Comparison of ENCODE assay signal across 8 mouse cellular contexts in genomic region chr14:47275417-47275816, GRCm38 (mm10). TPM values are rescaled to one million over a fixed set of nuclear protein-coding genes. Genes with fewer than 3 reads are reported as not detected.
A peak's percentile ranks its signal among the peaks of the same experiment; 100 is the strongest.
DNase-seq lines count a peak whose midpoint lies in the region; ATAC-seq and TF ChIP-seq lines count a peak whose summit lies in the region.

No protein-coding gene starts in this region.

- no peaks in the 10 kb centered on the region for H3K9me3 ChIP-seq in heart, embryonic 11.5 days (replicated peaks; ENCODE audit: control insufficient read depth, low read length)
- no peaks in the 10 kb centered on the region for H3K9me3 ChIP-seq in MEL (replicated peaks; ENCODE audit: insufficient read depth, low read length)
- H3K9me3 ChIP-seq in hindbrain, embryonic 10.5 days, result no peaks in the 10 kb centered on the region
- no peaks in the 10 kb centered on the region for H3K9me3 ChIP-seq in midbrain, embryonic 10.5 days (replicated peaks)

- peak in 2 of 3 experiments; percentile 12 to 16; a peak in 1 of 6 replicates for TF ChIP-seq CTCF in MEL (IDR thresholded peaks at IDR 0.05 in 2 of 3, conservative IDR thresholded peaks at IDR 0.05 in 1 of 3; ENCODE audit: control insufficient read depth in 1 of 3, insufficient read depth in 1 of 3, low read depth in 2 of 3, low read length in 3 of 3, poor library complexity in 1 of 3, severe bottlenecking in 1 of 3)

- TF ChIP-seq RAD21 in MEL (IDR thresholded peaks at IDR 0.05; ENCODE audit: low read depth, low read length), result peak; percentile 13; the same call in 1 of the 2 replicates

- H3K9ac ChIP-seq in heart, embryonic 11.5 days (ENCODE audit: low read depth, low read length), result peak overlapping the region; percentile 94
- H3K9ac ChIP-seq in MEL (ENCODE audit: control insufficient read depth, low read depth, low read length, poor library complexity, severe bottlenecking), result peak overlapping the region; percentile 78

- H3K27ac ChIP-seq in heart, embryonic 11.5 days (ENCODE audit: low read depth, low read length), result no peak overlapping the region
- peak overlapping the region; percentile 76 for H3K27ac ChIP-seq in MEL (ENCODE audit: control insufficient read depth, low read depth, low read length)
- H3K27ac ChIP-seq in hindbrain, embryonic 10.5 days, result peak overlapping the region; percentile 51; the same call in 1 of the 2 replicates
- H3K27ac ChIP-seq in midbrain, embryonic 10.5 days (replicated peaks), result 0 out of 2 replicates have a peak overlapping the region, but pooled peaks have one; percentile 17

- peak overlapping the region; percentile 81 for H3K4me2 ChIP-seq in heart, embryonic 11.5 days

- no peak for ATAC-seq in heart, embryonic 11.5 days (replicated peaks; ENCODE audit: insufficient number of reproducible peaks, low FRiP score, low TSS enrichment)

- H3K4me3 ChIP-seq in heart, embryonic 11.5 days (ENCODE audit: low read depth, low read length), result peak overlapping the region; percentile 90
- peak overlapping the region; percentile 67 to 78 for H3K4me3 ChIP-seq in MEL (ENCODE audit: control insufficient read depth in 1 of 2, insufficient read depth in 1 of 2, low read depth in 2 of 2, low read length in 2 of 2)
- peak overlapping the region; percentile 83 for H3K4me3 ChIP-seq in hindbrain, embryonic 10.5 days
- H3K4me3 ChIP-seq in midbrain, embryonic 10.5 days, result peak overlapping the region; percentile 81

- WGBS in heart, embryonic 11.5 days (ENCODE audit: insufficient replicate concordance), result 27% methylated on average over 3 of the region's 3 CpGs
- 34% methylated on average over 3 of the region's 3 CpGs for WGBS in hindbrain, embryonic 10.5 days
- 43% methylated on average over 3 of the region's 3 CpGs for WGBS in midbrain, embryonic 10.5 days

- no peak for TF ChIP-seq EP300 in MEL (IDR thresholded peaks at IDR 0.05; ENCODE audit: low read depth in 1 of 2, low read length in 2 of 2)

- peaks cover 49% of the 10 kb centered on the region for H3K79me2 ChIP-seq in MEL (ENCODE audit: control insufficient read depth, insufficient read depth, low read length, poor library complexity)

- TF ChIP-seq POLR2A in MEL (IDR thresholded peaks at IDR 0.05; ENCODE audit: control insufficient read depth in 1 of 2, insufficient read depth in 1 of 2, low read depth in 1 of 2, low read length in 2 of 2, poor library complexity in 1 of 2), result 0 out of 4 replicates have a peak, but pooled peaks of 1 of the 2 experiments have one; percentile 12

- H3K4me1 ChIP-seq in heart, embryonic 11.5 days (ENCODE audit: control insufficient read depth, insufficient read depth, low read length), result peaks cover 7% of the 10 kb centered on the region
- H3K4me1 ChIP-seq in MEL (ENCODE audit: control insufficient read depth in 1 of 2, insufficient read depth in 2 of 2, low read length in 2 of 2), result peaks cover 0 to 7% of the 10 kb centered on the region in 2 experiments; a peak in 1 of 4 replicates
- peaks cover 22% of the 10 kb centered on the region for H3K4me1 ChIP-seq in hindbrain, embryonic 10.5 days (replicated peaks)
- H3K4me1 ChIP-seq in midbrain, embryonic 10.5 days, result peaks cover 30% of the 10 kb centered on the region

- H3K36me3 ChIP-seq in heart, embryonic 11.5 days (ENCODE audit: control insufficient read depth, insufficient read depth, low read length), result peaks cover 6% of the 10 kb centered on the region
- H3K36me3 ChIP-seq in MEL (ENCODE audit: control insufficient read depth in 1 of 2, insufficient read depth in 2 of 2, low read length in 2 of 2), result peaks cover 21 to 26% of the 10 kb centered on the region in 2 experiments
- peaks cover 50% of the 10 kb centered on the region for H3K36me3 ChIP-seq in hindbrain, embryonic 10.5 days
- H3K36me3 ChIP-seq in midbrain, embryonic 10.5 days, result peaks cover 49% of the 10 kb centered on the region

- intact Hi-C loops in heart, postnatal 25 days (cut with DNase I), result loop anchor here (5.0 kb wide), 1 partner anchor 122 kb away; no protein-coding TSS in a partner anchor

- H3K27me3 ChIP-seq in heart, embryonic 11.5 days (ENCODE audit: control insufficient read depth, insufficient read depth, low read length), result no peaks in the 10 kb centered on the region
- H3K27me3 ChIP-seq in MEL (ENCODE audit: control insufficient read depth in 1 of 2, insufficient read depth in 2 of 2, low read length in 2 of 2), result no peaks in the 10 kb centered on the region
- no peaks in the 10 kb centered on the region for H3K27me3 ChIP-seq in hindbrain, embryonic 10.5 days (ENCODE audit: insufficient read depth, poor library complexity, severe bottlenecking)
- H3K27me3 ChIP-seq in midbrain, embryonic 10.5 days (ENCODE audit: low read depth, poor library complexity, severe bottlenecking), result no peaks in the 10 kb centered on the region

- no peak for DNase-seq in heart, postnatal 25 days (ENCODE audit: low spot score)
- DNase-seq in MEL (ENCODE audit: low read depth, low spot score), result peak; percentile 71
- peak; percentile 16 for DNase-seq in hindbrain, embryonic 10.5 days (ENCODE audit: low spot score)
- peak; percentile 19 for DNase-seq in midbrain, embryonic 10.5 days (ENCODE audit: low spot score)
- DNase-seq in gastrocnemius, adult 8-10 months (ENCODE audit: low spot score in 2 of 2), result no peak
- DNase-seq in lung, postnatal 25 days (ENCODE audit: low spot score), result no peak
- DNase-seq in adrenal gland, adult 2 months, result no peak

TF ChIP-seq in MEL, 35 proteins besides CTCF, POLR2A, EP300 and RAD21:
- no peak for TF ChIP-seq GATA1 (IDR thresholded peaks at IDR 0.05; ENCODE audit: low read depth, low read length)
- TF ChIP-seq ZNF384 (IDR thresholded peaks at IDR 0.05; ENCODE audit: low read depth, low read length), result peak; percentile 38; the same call in 1 of the 2 replicates
- peak; percentile 25; the same call in 1 of the 2 replicates for TF ChIP-seq SMC3 (IDR thresholded peaks at IDR 0.05; ENCODE audit: low read depth, low read length)

RNA-seq across cellular contexts. Expression of gene Wdhd1, which starts 1.2 kb away (rescaled TPM):
- 22.1 and 25.8 TPM in 2 replicates for polyA plus RNA-seq in heart, embryonic 11.5 days (2014; fragmentation: Nextera tagmentation; extraction: Ambion mirVana)
- total RNA-seq in heart, postnatal 25 days (2021), result 1 to 10 TPM in 1 of 2 experiments, under 1 TPM in 1; 0.75 to 1.8 TPM
- total RNA-seq in MEL (2012; rRNA removed), result 49.1 and 51.6 TPM in 2 replicates
- 10 to 100 TPM in 1 of 2 experiments, not detected in 1; 91.5 TPM for polyA plus RNA-seq in MEL (2012; ENCODE audit: insufficient read depth in 1 of 2, insufficient read length in 2 of 2, low read depth in 1 of 2, low replicate concordance in 2 of 2, missing spikeins in 1 of 2)
- 36.9 and 54.8 TPM in 2 replicates for polyA plus RNA-seq in hindbrain, embryonic 10.5 days (2016; fragmentation: Nextera tagmentation; extraction: Ambion mirVana)
- 55.8 and 57.6 TPM in 2 replicates for polyA plus RNA-seq in midbrain, embryonic 10.5 days (2016; fragmentation: Nextera tagmentation; extraction: Ambion mirVana)
- total RNA-seq in gastrocnemius, adult 8-10 months (2022), result 1 to 10 TPM in 1 of 4 experiments, under 1 TPM in 3; 0.10 to 1.0 (median 0.49) TPM
- total RNA-seq in adrenal gland, adult 2 months (2021), result 1 to 10 TPM; 2.0 to 3.0 TPM
- 0.13 and 0.28 TPM in 2 replicates for polyA plus RNA-seq in adrenal gland, adult 2 months (2012; rRNA removed)

RNA-seq across cellular contexts. Expression of gene Socs4, which starts 1.3 kb away (rescaled TPM):
- 3.0 and 3.9 TPM in 2 replicates for polyA plus RNA-seq in heart, embryonic 11.5 days (2014; fragmentation: Nextera tagmentation; extraction: Ambion mirVana)
- total RNA-seq in heart, postnatal 25 days (2021), result 10 to 100 TPM; 13.1 to 16.9 TPM
- total RNA-seq in MEL (2012; rRNA removed), result 8.7 and 8.8 TPM in 2 replicates
- polyA plus RNA-seq in MEL (2012; ENCODE audit: insufficient read depth in 1 of 2, insufficient read length in 2 of 2, low read depth in 1 of 2, low replicate concordance in 2 of 2, missing spikeins in 1 of 2), result 10 to 100 TPM; 13.9 to 21.0 TPM
- polyA plus RNA-seq in hindbrain, embryonic 10.5 days (2016; fragmentation: Nextera tagmentation; extraction: Ambion mirVana), result 4.2 and 4.6 TPM in 2 replicates
- polyA plus RNA-seq in midbrain, embryonic 10.5 days (2016; fragmentation: Nextera tagmentation; extraction: Ambion mirVana), result 3.3 and 4.6 TPM in 2 replicates
- total RNA-seq in gastrocnemius, adult 8-10 months (2022), result 1 to 10 TPM; 6.7 to 9.9 (median 7.4) TPM
- total RNA-seq in adrenal gland, adult 2 months (2021), result 10 to 100 TPM; 18.5 to 20.4 TPM
- polyA plus RNA-seq in adrenal gland, adult 2 months (2012; rRNA removed), result 1.4 and 1.6 TPM in 2 replicates

RNA-seq across cellular contexts. Expression of gene Mapk1ip1l, which starts 22.6 kb away (rescaled TPM):
- polyA plus RNA-seq in heart, embryonic 11.5 days (2014; fragmentation: Nextera tagmentation; extraction: Ambion mirVana), result 65.1 and 70.4 TPM in 2 replicates
- total RNA-seq in heart, postnatal 25 days (2021), result 10 to 100 TPM; 31.3 to 36.7 TPM
- total RNA-seq in MEL (2012; rRNA removed), result 33.8 and 37.8 TPM in 2 replicates
- 100 to 1,000 TPM in 1 of 2 experiments, 10 to 100 TPM in 1; 59.5 to 159 TPM for polyA plus RNA-seq in MEL (2012; ENCODE audit: insufficient read depth in 1 of 2, insufficient read length in 2 of 2, low read depth in 1 of 2, low replicate concordance in 2 of 2, missing spikeins in 1 of 2)
- polyA plus RNA-seq in hindbrain, embryonic 10.5 days (2016; fragmentation: Nextera tagmentation; extraction: Ambion mirVana), result 72.0 and 104 TPM in 2 replicates
- polyA plus RNA-seq in midbrain, embryonic 10.5 days (2016; fragmentation: Nextera tagmentation; extraction: Ambion mirVana), result 99.6 and 101 TPM in 2 replicates
- total RNA-seq in gastrocnemius, adult 8-10 months (2022), result 10 to 100 TPM; 19.0 to 27.0 (median 24.2) TPM
- total RNA-seq in adrenal gland, adult 2 months (2021), result 10 to 100 TPM; 63.1 to 86.9 TPM
- 32.4 and 39.5 TPM in 2 replicates for polyA plus RNA-seq in adrenal gland, adult 2 months (2012; rRNA removed)

Comparison
In these comparisons a context has a peak if more than half of its experiments do, and no peak if none do; other contexts are left out.
1. DNase-seq: peak in MEL (single experiment), hindbrain, embryonic 10.5 days (single experiment) and midbrain, embryonic 10.5 days (single experiment); none in heart, postnatal 25 days (single experiment), gastrocnemius, adult 8-10 months (0 of 2), lung, postnatal 25 days (single experiment) and adrenal gland, adult 2 months (single experiment).
2. Peak in every context shown above with its lines, with median percentiles within 50 percentile points of each other: H3K4me3 ChIP-seq.